Mouse (Mus musculus) thymus, adult 2 months (tissue): ENCODE measurements around the gene Ankrd50. TPM values are rescaled to one million over a fixed set of nuclear protein-coding genes. Genes with fewer than 3 reads are reported as not detected.

Experiments used
- DNase-seq: peaks from one replicate; pipeline ENCODE4 v3.0.0; 2021
- H3K27ac ChIP-seq: fragments of 200-500 bp; 2 replicates; pipeline ENCODE4 v1.5.1; 2012; ENCODE audit warnings: low read length, control low read depth; ENCODE audit not compliant: control insufficient read depth, insufficient read depth
- H3K27me3 ChIP-seq: fragments of 200-500 bp; 2 replicates; pipeline ENCODE4 v1.6.1; 2012; ENCODE audit warnings: mild to moderate bottlenecking, low read length, moderate library complexity, mixed read lengths; ENCODE audit not compliant: control insufficient read depth, insufficient read depth
- H3K36me3 ChIP-seq: fragments of 200-500 bp; 2 replicates; pipeline ENCODE4 v1.6.1; 2012; ENCODE audit warnings: mild to moderate bottlenecking, low read length, moderate library complexity; ENCODE audit not compliant: control insufficient read depth, insufficient read depth
- H3K4me1 ChIP-seq: fragments of 200-500 bp; replicated peaks from 2 replicates; pipeline ENCODE4 v1.6.1; 2012; ENCODE audit warnings: low read length; ENCODE audit not compliant: control insufficient read depth, insufficient read depth
- H3K4me3 ChIP-seq: fragments of 200-500 bp; 2 replicates; pipeline ENCODE4 v1.5.1; 2012; ENCODE audit warnings: mild to moderate bottlenecking, low read length, control low read depth, moderate library complexity; ENCODE audit not compliant: control insufficient read depth, insufficient read depth
- CTCF ChIP-seq: fragments of 200-500 bp; IDR thresholded peaks from 2 replicates; pipeline ENCODE4 v1.5.1; 2012; ENCODE audit warnings: mild to moderate bottlenecking, control low read depth, low read length, moderate library complexity, borderline replicate concordance; ENCODE audit not compliant: control insufficient read depth, poor library complexity, insufficient read depth; ENCODE audit errors: extremely low read depth
- POLR2A ChIP-seq: fragments of 200-500 bp; IDR thresholded peaks from 2 replicates; pipeline ENCODE4 v1.6.1; 2012; ENCODE audit warnings: mild to moderate bottlenecking, low read length, control low read depth, moderate library complexity; ENCODE audit not compliant: control insufficient read depth, poor library complexity, insufficient read depth; ENCODE audit errors: extremely low read depth
- WGBS: fragments of 180-500 bp; shearing (Covaris S2); methylation state at CpG from one replicate; pipeline ENCODE4 v1.1.7; 2018; 5-methylcytosine and 5-hydroxymethylcytosine counted together
- polyA plus RNA-seq: library from polyadenylated mRNA; depleted of rRNA; stranded (reverse); fragments of >200 nt; gene quantifications from 2 replicates; pipeline ENCODE4 v1.2.3, GENCODE M21; 2012

Ankrd50 gene
- polyA plus RNA-seq, 1 experiment: 66.0 TPM

GRCm38 (mm10) chr3:38473138-38473537 is 11.5 kb downstream of the Ankrd50 start:
- no peak for DNase-seq
- TF ChIP-seq CTCF (no peak), POLR2A (no peak)
- H3K4me3 ChIP-seq: no peak overlapping the region
- H3K27me3 ChIP-seq: no peaks in the 10 kb centered on the region
- H3K4me1 ChIP-seq: peaks cover 3% of the 10 kb centered on the region; the same call in 1 of the 2 replicates
- WGBS: 92% methylated on average over 4 of the region's 4 CpGs
- H3K36me3 ChIP-seq: peaks cover 20% of the 10 kb centered on the region
- no peak overlapping the region for H3K27ac ChIP-seq

- no peak for TF ChIP-seq CTCF
- no peak for TF ChIP-seq POLR2A
- DNase-seq: no peak
- Histone ChIP-seq H3K27me3 (no peaks in the 10 kb centered on the region), H3K36me3 (peaks cover 13% of the 10 kb centered on the region), H3K27ac (no peak overlapping the region), H3K4me1 (no peaks in the 10 kb centered on the region; the same call in 1 of the 2 replicates), H3K4me3 (no peak overlapping the region)
These were observed 13.1 kb downstream of the Ankrd50 start for GRCm38 (mm10) chr3:38471516-38471915.

- Histone ChIP-seq H3K27ac (no peak overlapping the region), H3K4me3 (no peak overlapping the region), H3K4me1 (no peaks in the 10 kb centered on the region; the same call in 1 of the 2 replicates), H3K36me3 (0 out of 2 replicates have a peak, but pooled peaks cover under 1% of the 10 kb centered on the region), H3K27me3 (no peaks in the 10 kb centered on the region)
- WGBS: 97% methylated on average over 8 of the region's 8 CpGs
- no peak for DNase-seq
- TF ChIP-seq CTCF: no peak
- no peak for TF ChIP-seq POLR2A
These were observed 16.5 kb downstream of the Ankrd50 start for GRCm38 (mm10) chr3:38468131-38468530.

GRCm38 (mm10) chr3:38466880-38467405 is 17.7 kb downstream of the Ankrd50 start:
- WGBS: 94% methylated on average over 8 of the region's 8 CpGs
- DNase-seq: no peak
- no peak for TF ChIP-seq CTCF
- no peak for TF ChIP-seq POLR2A
- no peak overlapping the region for H3K4me3 ChIP-seq
- H3K4me1 ChIP-seq: no peaks in the 10 kb centered on the region
- H3K36me3 ChIP-seq: peaks cover 10% of the 10 kb centered on the region
- H3K27ac ChIP-seq: no peak overlapping the region
- no peaks in the 10 kb centered on the region for H3K27me3 ChIP-seq

GRCm38 (mm10) chr3:38466139-38466538 is 18.5 kb downstream of the Ankrd50 start:
- H3K4me3 ChIP-seq: no peak overlapping the region
- H3K27ac ChIP-seq: no peak overlapping the region
- WGBS: 97% methylated on average over 5 of the region's 5 CpGs
- H3K4me1 ChIP-seq: no peaks in the 10 kb centered on the region
- TF ChIP-seq POLR2A (no peak), CTCF (no peak)
- H3K27me3 ChIP-seq: no peaks in the 10 kb centered on the region
- peaks cover 18% of the 10 kb centered on the region for H3K36me3 ChIP-seq
- no peak for DNase-seq

GRCm38 (mm10) chr3:38463149-38463548 is 21.5 kb downstream of the Ankrd50 start:
- WGBS: 99% methylated on average over 2 of the region's 2 CpGs
- H3K4me1 ChIP-seq: peaks cover 9% of the 10 kb centered on the region; the same call in 1 of the 2 replicates
- H3K27ac ChIP-seq: no peak overlapping the region
- H3K27me3 ChIP-seq: no peaks in the 10 kb centered on the region
- TF ChIP-seq POLR2A (no peak), CTCF (no peak)
- no peak overlapping the region for H3K4me3 ChIP-seq
- H3K36me3 ChIP-seq: peaks cover 28% of the 10 kb centered on the region
- no peak for DNase-seq

GRCm38 (mm10) chr3:38461742-38462141 is 22.9 kb downstream of the Ankrd50 start:
- TF ChIP-seq CTCF: no peak

More at GRCm38 (mm10) chr3:38461742-38462141, 22.9 kb downstream of the Ankrd50 start:
- WGBS: 94% methylated on average over 2 of the region's 2 CpGs
- DNase-seq: no peak
- Histone ChIP-seq H3K27me3 (no peaks in the 10 kb centered on the region), H3K27ac (no peak overlapping the region), H3K36me3 (peaks cover 37% of the 10 kb centered on the region), H3K4me1 (peaks cover 9% of the 10 kb centered on the region; the same call in 1 of the 2 replicates), H3K4me3 (no peak overlapping the region)
